Mouse (Mus musculus) embryonic facial prominence, embryonic 11.5 days (tissue): Measurements from ENCODE around the gene Ddx49. TPM values are rescaled to one million over a fixed set of nuclear protein-coding genes. Genes with fewer than 3 reads are reported as not detected.

ENCODE experiments used
- ATAC-seq: fragments of 200-750 bp; cut with Nextera tagmentation; replicated peaks from 2 replicates; pipeline ENCODE4 v1.8.0; 2017; ENCODE audit warnings: low read depth; ENCODE audit not compliant: insufficient number of reproducible peaks, low FRiP score, low TSS enrichment
- DNase-seq: peaks from one replicate; pipeline ENCODE4 v3.0.0-alpha.2; 2015; ENCODE audit warnings: low spot score
- H3K27ac ChIP-seq: fragments of 300-500 bp; sonication (generic); replicated peaks from 2 replicates; pipeline ENCODE4 v1.5.1; 2014; ENCODE audit warnings: mild to moderate bottlenecking, low read depth, low read length, control low read depth
- H3K27me3 ChIP-seq: fragments of 300-500 bp; sonication (generic); 2 replicates; pipeline ENCODE4 v1.6.1; 2014; ENCODE audit warnings: mild to moderate bottlenecking, low read length, moderate library complexity, mixed read lengths; ENCODE audit not compliant: control insufficient read depth, insufficient read depth
- H3K36me3 ChIP-seq: fragments of 300-500 bp; sonication (generic); replicated peaks from 2 replicates; pipeline ENCODE4 v1.6.1; 2014; ENCODE audit warnings: low read depth, mild to moderate bottlenecking, low read length, moderate library complexity, mixed read lengths; ENCODE audit not compliant: control insufficient read depth, insufficient read depth
- H3K4me1 ChIP-seq: fragments of 300-500 bp; sonication (generic); 2 replicates; pipeline ENCODE4 v1.6.1; 2014; ENCODE audit warnings: low read length, mixed read lengths; ENCODE audit not compliant: control insufficient read depth, insufficient read depth
- H3K4me2 ChIP-seq: fragments of 300-500 bp; sonication (generic); 2 replicates; pipeline ENCODE4 v1.6.1; 2014; ENCODE audit warnings: low read depth, mild to moderate bottlenecking, control low read depth, low read length, moderate library complexity
- H3K4me3 ChIP-seq: fragments of 300-500 bp; sonication (generic); 2 replicates; pipeline ENCODE4 v1.5.1; 2014; ENCODE audit warnings: low read depth, low read length, control low read depth
- H3K9ac ChIP-seq: fragments of 300-500 bp; sonication (generic); replicated peaks from 2 replicates; pipeline ENCODE4 v1.6.1; 2014; ENCODE audit warnings: mild to moderate bottlenecking, control low read depth, low read length
- H3K9me3 ChIP-seq: fragments of 300-500 bp; sonication (generic); replicated peaks from 2 replicates; pipeline ENCODE4 v1.6.1; 2016; ENCODE audit warnings: mild to moderate bottlenecking, low read length, inconsistent platforms, mixed read lengths; ENCODE audit not compliant: control insufficient read depth
- WGBS: fragments of 180-500 bp; shearing (Covaris S2); extraction: QIAGEN DNeasy Blood & Tissue Kit; methylation state at CpG from one replicate; pipeline ENCODE4 v1.1.7; 2014; 5-methylcytosine and 5-hydroxymethylcytosine counted together
- polyA plus RNA-seq: library from polyadenylated mRNA; unstranded; fragments of >200 nt; fragmentation: Nextera tagmentation; extraction: Ambion mirVana; gene quantifications from 2 replicates; pipeline ENCODE4 v1.2.1, GENCODE M21; 2014

Gene Ddx49
- polyA plus RNA-seq, 1 experiment from 2014 or later: 51.4 TPM

- ATAC-seq: no peak
- peak; percentile 37 for DNase-seq
- WGBS: 52% methylated on average over 11 of the region's 11 CpGs
Observed at GRCm38 (mm10) chr8:70268799-70269565, 33.3 kb downstream of the Ddx49 start.

GRCm38 (mm10) chr8:70268311-70268710 is 34.0 kb downstream of the Ddx49 start:
- Histone ChIP-seq H3K9ac (no peak overlapping the region), H3K36me3 (peaks cover 4% of the 10 kb centered on the region), H3K4me3 (no peak overlapping the region), H3K27me3 (no peaks in the 10 kb centered on the region), H3K9me3 (no peaks in the 10 kb centered on the region), H3K4me1 (no peaks in the 10 kb centered on the region), H3K27ac (no peak overlapping the region), H3K4me2 (no peak overlapping the region)
- WGBS: 57% methylated on average over 5 of the region's 5 CpGs
- ATAC-seq (no peak), DNase-seq (no peak)

More at GRCm38 (mm10) chr8:70268799-70269565, 33.3 kb downstream of the Ddx49 start:
- H3K27me3 ChIP-seq: no peaks in the 10 kb centered on the region
- H3K27ac ChIP-seq: no peak overlapping the region
- H3K4me2 ChIP-seq: no peak overlapping the region
- no peaks in the 10 kb centered on the region for H3K9me3 ChIP-seq
- H3K4me3 ChIP-seq: no peak overlapping the region
- no peaks in the 10 kb centered on the region for H3K4me1 ChIP-seq
- peaks cover 4% of the 10 kb centered on the region for H3K36me3 ChIP-seq
- H3K9ac ChIP-seq: no peak overlapping the region

- no peak overlapping the region for H3K4me2 ChIP-seq
- no peak for ATAC-seq
- no peak overlapping the region for H3K27ac ChIP-seq
- H3K4me1 ChIP-seq: no peaks in the 10 kb centered on the region
- no peaks in the 10 kb centered on the region for H3K27me3 ChIP-seq
- DNase-seq: no peak
- no peak overlapping the region for H3K9ac ChIP-seq
- peaks cover 5% of the 10 kb centered on the region for H3K36me3 ChIP-seq
- no peak overlapping the region for H3K4me3 ChIP-seq
- no peaks in the 10 kb centered on the region for H3K9me3 ChIP-seq
- WGBS: 87% methylated on average over 3 of the region's 3 CpGs
Observed at GRCm38 (mm10) chr8:70267674-70268073, 34.6 kb downstream of the Ddx49 start.

GRCm38 (mm10) chr8:70259043-70259442 is 43.2 kb downstream of the Ddx49 start:
- Histone ChIP-seq H3K27me3 (no peaks in the 10 kb centered on the region), H3K9ac (no peak overlapping the region), H3K36me3 (peaks cover 41% of the 10 kb centered on the region), H3K4me3 (no peak overlapping the region), H3K4me1 (no peaks in the 10 kb centered on the region), H3K9me3 (no peaks in the 10 kb centered on the region), H3K4me2 (no peak overlapping the region), H3K27ac (no peak overlapping the region)
- no peak for ATAC-seq
- DNase-seq: no peak
- 88% methylated on average over 2 of the region's 2 CpGs for WGBS

GRCm38 (mm10) chr8:70258600-70258999 is 43.7 kb downstream of the Ddx49 start:
- Histone ChIP-seq H3K4me1 (no peaks in the 10 kb centered on the region), H3K36me3 (peaks cover 41% of the 10 kb centered on the region), H3K27ac (no peak overlapping the region), H3K9me3 (no peaks in the 10 kb centered on the region), H3K4me3 (no peak overlapping the region), H3K9ac (no peak overlapping the region), H3K4me2 (no peak overlapping the region), H3K27me3 (no peaks in the 10 kb centered on the region)
- ATAC-seq (no peak), DNase-seq (no peak)
- WGBS: 96% methylated on average over 5 of the region's 5 CpGs

GRCm38 (mm10) chr8:70257456-70257855 is 44.8 kb downstream of the Ddx49 start:
- no peaks in the 10 kb centered on the region for H3K4me1 ChIP-seq
- H3K36me3 ChIP-seq: peaks cover 42% of the 10 kb centered on the region
- no peaks in the 10 kb centered on the region for H3K9me3 ChIP-seq
- no peaks in the 10 kb centered on the region for H3K27me3 ChIP-seq
- no peak overlapping the region for H3K4me2 ChIP-seq
- no peak for ATAC-seq
- no peak overlapping the region for H3K27ac ChIP-seq
- no peak overlapping the region for H3K4me3 ChIP-seq
- no peak for DNase-seq
- 89% methylated on average over 3 of the region's 3 CpGs for WGBS
- H3K9ac ChIP-seq: no peak overlapping the region

GRCm38 (mm10) chr8:70254628-70255027 is 47.7 kb downstream of the Ddx49 start:
- 84% methylated on average over 1 of the region's 1 CpGs for WGBS
- no peak overlapping the region for H3K4me2 ChIP-seq
- H3K4me3 ChIP-seq: no peak overlapping the region
- no peaks in the 10 kb centered on the region for H3K27me3 ChIP-seq
- no peak overlapping the region for H3K27ac ChIP-seq
- H3K36me3 ChIP-seq: peaks cover 32% of the 10 kb centered on the region
- H3K9me3 ChIP-seq: no peaks in the 10 kb centered on the region
- no peak for DNase-seq
- H3K4me1 ChIP-seq: no peaks in the 10 kb centered on the region
- ATAC-seq: no peak
- no peak overlapping the region for H3K9ac ChIP-seq

GRCm38 (mm10) chr8:70247841-70248240 is 54.4 kb downstream of the Ddx49 start:
- H3K9me3 ChIP-seq: no peaks in the 10 kb centered on the region
- H3K27me3 ChIP-seq: no peaks in the 10 kb centered on the region
- 95% methylated on average over 3 of the region's 3 CpGs for WGBS
- ATAC-seq (no peak), DNase-seq (no peak)
- peaks cover 10% of the 10 kb centered on the region for H3K36me3 ChIP-seq
- H3K4me3 ChIP-seq: no peak overlapping the region
- no peak overlapping the region for H3K4me2 ChIP-seq
- no peak overlapping the region for H3K9ac ChIP-seq
- H3K27ac ChIP-seq: no peak overlapping the region
- H3K4me1 ChIP-seq: no peaks in the 10 kb centered on the region
